Mouse (Mus musculus) small intestine, adult 2 months (tissue): ENCODE measurements around the gene Trex1.

Source experiments
- CTCF ChIP-seq: fragments of 200-500 bp; IDR thresholded peaks from 2 replicates; pipeline ENCODE4 v1.5.1; 2012; ENCODE audit warnings: low read depth, mild to moderate bottlenecking, control low read depth, inconsistent platforms, low read length, moderate library complexity, mixed read lengths; ENCODE audit not compliant: insufficient replicate concordance, insufficient read length; ENCODE audit errors: extremely low read depth
- POLR2A ChIP-seq: fragments of 200-500 bp; IDR thresholded peaks from 2 replicates; pipeline ENCODE4 v1.6.1; 2012; ENCODE audit warnings: low read depth, mild to moderate bottlenecking, control low read depth, inconsistent platforms, low read length, moderate library complexity

- TF ChIP-seq POLR2A (no peak), CTCF (no peak)
Measured at GRCm38 (mm10) chr9:109038901-109039364, 20.6 kb downstream of the Trex1 start.
